Mouse (Mus musculus) MEL (cell line): Measurements from ENCODE around the gene Trnau1ap. TPM values are rescaled to one million over a fixed set of nuclear protein-coding genes. Genes with fewer than 3 reads are reported as not detected.
A peak's percentile ranks its signal among the peaks of the same experiment; 100 is the strongest.

Source experiments
- DNase-seq: peaks from one replicate; pipeline ENCODE4 v3.0.0; 2011; ENCODE audit warnings: low read depth, low spot score
- H3K27ac ChIP-seq: 2 replicates; pipeline ENCODE4 v1.5.1; 2012; ENCODE audit warnings: low read depth, mild to moderate bottlenecking, control low read depth, low read length, moderate library complexity; ENCODE audit not compliant: control insufficient read depth
- H3K27me3 ChIP-seq, 2 experiments: fragments of 150-350 bp in 1 of 2; sonication (generic) in 1 of 2; 2 replicates each; pipeline ENCODE4 v1.6.1; 2012; ENCODE audit warnings: low read length in 2 of 2, mild to moderate bottlenecking in 2 of 2, improper control_type of control experiment in 1 of 2, moderate library complexity in 1 of 2; ENCODE audit not compliant: insufficient read depth in 2 of 2, control insufficient read depth in 1 of 2
- H3K36me3 ChIP-seq, 2 experiments: 2 replicates each; pipeline ENCODE4 v1.6.1; 2012 to 2014; ENCODE audit warnings: low read length in 2 of 2, improper control_type of control experiment in 1 of 2, inconsistent platforms in 1 of 2, mild to moderate bottlenecking in 1 of 2; ENCODE audit not compliant: insufficient read depth in 2 of 2, control insufficient read depth in 1 of 2
- H3K4me1 ChIP-seq, 2 experiments: fragments of 150-350 bp in 1 of 2; sonication (generic) in 1 of 2; 2 replicates each; pipeline ENCODE4 v1.6.1; 2012; ENCODE audit warnings: low read length in 2 of 2, improper control_type of control experiment in 1 of 2, mild to moderate bottlenecking in 1 of 2; ENCODE audit not compliant: insufficient read depth in 2 of 2, control insufficient read depth in 1 of 2
- H3K4me3 ChIP-seq, 2 experiments: fragments of 150-350 bp in 1 of 2; sonication (generic) in 1 of 2; 2 replicates each; pipeline ENCODE4 v1.5.1; 2012; ENCODE audit warnings: low read depth in 2 of 2, low read length in 2 of 2, mild to moderate bottlenecking in 2 of 2, moderate library complexity in 2 of 2, control low read depth in 1 of 2, improper control_type of control experiment in 1 of 2; ENCODE audit not compliant: control insufficient read depth in 1 of 2, insufficient read depth in 1 of 2
- H3K79me2 ChIP-seq: 2 replicates; pipeline ENCODE4 v1.6.1; 2012; ENCODE audit warnings: mild to moderate bottlenecking, low read length, moderate library complexity; ENCODE audit not compliant: control insufficient read depth, poor library complexity, insufficient read depth
- H3K9ac ChIP-seq: 2 replicates; pipeline ENCODE4 v1.6.1; 2012; ENCODE audit warnings: low read depth, mild to moderate bottlenecking, control low read depth, low read length, moderate library complexity; ENCODE audit not compliant: control insufficient read depth, poor library complexity, severe bottlenecking
- H3K9me3 ChIP-seq: fragments of 150-350 bp; sonication (generic); replicated peaks from 2 replicates; pipeline ENCODE4 v1.6.1; 2012; ENCODE audit warnings: mild to moderate bottlenecking, low read length, improper control_type of control experiment, moderate library complexity; ENCODE audit not compliant: insufficient read depth
- BHLHE40 ChIP-seq: IDR thresholded peaks from 2 replicates; pipeline ENCODE4 v1.6.1; 2012; ENCODE audit warnings: low read depth, mild to moderate bottlenecking, inconsistent platforms, low read length, improper control_type of control experiment, borderline replicate concordance
- CHD1 ChIP-seq: IDR thresholded peaks from 2 replicates; pipeline ENCODE4 v1.6.1; 2012; ENCODE audit warnings: low read depth, mild to moderate bottlenecking, inconsistent platforms, low read length, improper control_type of control experiment
- CHD2 ChIP-seq: IDR thresholded peaks from 2 replicates; pipeline ENCODE4 v1.6.1; 2011; ENCODE audit warnings: low read length, improper control_type of control experiment
- CTCF ChIP-seq, 3 experiments: IDR thresholded peaks in 2 of 3; conservative IDR thresholded peaks in 1 of 3; 2 replicates each; pipeline ENCODE4 v1.5.1; 2011 to 2012; ENCODE audit warnings: low read length in 3 of 3, low read depth in 2 of 3, mild to moderate bottlenecking in 2 of 3, improper control_type of control experiment in 1 of 3, inconsistent platforms in 1 of 3, mixed read lengths in 1 of 3, moderate library complexity in 1 of 3; ENCODE audit not compliant: control insufficient read depth in 1 of 3, insufficient read depth in 1 of 3, poor library complexity in 1 of 3, severe bottlenecking in 1 of 3
- ELF1 ChIP-seq: IDR thresholded peaks from 2 replicates; pipeline ENCODE4 v1.6.1; 2014; ENCODE audit warnings: low read depth, mild to moderate bottlenecking, inconsistent platforms, low read length, improper control_type of control experiment, moderate library complexity
- EP300 ChIP-seq, 2 experiments: IDR thresholded peaks; 2 replicates each; pipeline ENCODE4 v1.6.1; 2011; ENCODE audit warnings: improper control_type of control experiment in 2 of 2, low read length in 2 of 2, low read depth in 1 of 2, mild to moderate bottlenecking in 1 of 2
- ETS1 ChIP-seq: IDR thresholded peaks from 2 replicates; pipeline ENCODE4 v1.6.1; 2012; ENCODE audit warnings: low read depth, mild to moderate bottlenecking, inconsistent platforms, low read length, improper control_type of control experiment, moderate library complexity
- GABPA ChIP-seq: IDR thresholded peaks from 2 replicates; pipeline ENCODE4 v1.6.1; 2012; ENCODE audit warnings: low read depth, mild to moderate bottlenecking, inconsistent platforms, low read length, improper control_type of control experiment, moderate library complexity
- GATA1 ChIP-seq: IDR thresholded peaks from 2 replicates; pipeline ENCODE4 v1.6.1; 2011; ENCODE audit warnings: low read depth, low read length, improper control_type of control experiment
- HCFC1 ChIP-seq: IDR thresholded peaks from 2 replicates; pipeline ENCODE4 v1.6.1; 2012; ENCODE audit warnings: low read depth, mild to moderate bottlenecking, inconsistent platforms, low read length, improper control_type of control experiment, moderate library complexity
- JUND ChIP-seq: IDR thresholded peaks from 2 replicates; pipeline ENCODE4 v1.6.1; 2011; ENCODE audit warnings: low read depth, mild to moderate bottlenecking, improper control_type of control experiment, low read length
- KAT2A ChIP-seq: conservative IDR thresholded peaks from 2 replicates; pipeline ENCODE4 v1.6.1; 2012; ENCODE audit warnings: low read depth, low read length, improper control_type of control experiment, inconsistent platforms
- MAFK ChIP-seq: IDR thresholded peaks from 2 replicates; pipeline ENCODE4 v1.6.1; 2011; ENCODE audit warnings: low read depth, mild to moderate bottlenecking, low read length, improper control_type of control experiment, borderline replicate concordance
- MAX ChIP-seq: IDR thresholded peaks from 2 replicates; pipeline ENCODE4 v1.6.1; 2011; ENCODE audit warnings: low read length, improper control_type of control experiment
- MAZ ChIP-seq: IDR thresholded peaks from 2 replicates; pipeline ENCODE4 v1.6.1; 2012; ENCODE audit warnings: low read depth, mild to moderate bottlenecking, inconsistent platforms, low read length, improper control_type of control experiment
- MEF2A ChIP-seq: IDR thresholded peaks from 2 replicates; pipeline ENCODE4 v1.6.1; 2014; ENCODE audit warnings: low read depth, mild to moderate bottlenecking, inconsistent platforms, low read length, improper control_type of control experiment; ENCODE audit not compliant: poor library complexity, insufficient replicate concordance, severe bottlenecking; ENCODE audit errors: extremely low read depth
- MXI1 ChIP-seq: IDR thresholded peaks from 2 replicates; pipeline ENCODE4 v1.6.1; 2011; ENCODE audit warnings: mild to moderate bottlenecking, low read depth, low read length, improper control_type of control experiment
- MYB ChIP-seq: IDR thresholded peaks from 2 replicates; pipeline ENCODE4 v1.6.1; 2011; ENCODE audit warnings: mild to moderate bottlenecking, low read depth, low read length, improper control_type of control experiment
- MYC ChIP-seq: IDR thresholded peaks from 2 replicates; pipeline ENCODE4 v1.6.1; 2011; ENCODE audit warnings: low read depth, mild to moderate bottlenecking, low read length, improper control_type of control experiment, moderate library complexity
- NELFE ChIP-seq: IDR thresholded peaks from 2 replicates; pipeline ENCODE4 v1.6.1; 2011; ENCODE audit warnings: low read depth, low read length, improper control_type of control experiment
- NRF1 ChIP-seq: IDR thresholded peaks from 2 replicates; pipeline ENCODE4 v1.6.1; 2014; ENCODE audit warnings: low read depth, mild to moderate bottlenecking, inconsistent platforms, low read length, improper control_type of control experiment, moderate library complexity; ENCODE audit not compliant: poor library complexity, insufficient read depth, severe bottlenecking
- POLR2A ChIP-seq, 2 experiments: IDR thresholded peaks; 2 replicates each; pipeline ENCODE4 v1.6.1; 2011 to 2012; ENCODE audit warnings: low read length in 2 of 2, mild to moderate bottlenecking in 2 of 2, control low read depth in 1 of 2, improper control_type of control experiment in 1 of 2, low read depth in 1 of 2, moderate library complexity in 1 of 2; ENCODE audit not compliant: control insufficient read depth in 1 of 2, insufficient read depth in 1 of 2, poor library complexity in 1 of 2
- POLR2AphosphoS2 ChIP-seq: IDR thresholded peaks from 2 replicates; pipeline ENCODE4 v1.6.1; 2011; ENCODE audit warnings: low read length, improper control_type of control experiment
- POLR2AphosphoS5 ChIP-seq: IDR thresholded peaks from 2 replicates; pipeline ENCODE4 v1.6.1; 2012; ENCODE audit warnings: low read depth, borderline replicate concordance, mild to moderate bottlenecking, inconsistent platforms, low read length, moderate library complexity, mixed read lengths
- RAD21 ChIP-seq: IDR thresholded peaks from 2 replicates; pipeline ENCODE4 v1.6.1; 2011; ENCODE audit warnings: mild to moderate bottlenecking, low read depth, low read length, improper control_type of control experiment
- RCOR1 ChIP-seq: IDR thresholded peaks from 2 replicates; pipeline ENCODE4 v1.6.1; 2012; ENCODE audit warnings: low read depth, mild to moderate bottlenecking, inconsistent platforms, low read length, improper control_type of control experiment
- SIN3A ChIP-seq: IDR thresholded peaks from 2 replicates; pipeline ENCODE4 v1.6.1; 2012; ENCODE audit warnings: low read length, improper control_type of control experiment, inconsistent platforms
- SMC3 ChIP-seq: IDR thresholded peaks from 2 replicates; pipeline ENCODE4 v1.6.1; 2011; ENCODE audit warnings: low read depth, low read length, improper control_type of control experiment
- TAL1 ChIP-seq: IDR thresholded peaks from 2 replicates; pipeline ENCODE4 v1.6.1; 2012; ENCODE audit warnings: mild to moderate bottlenecking, inconsistent platforms, low read length, moderate library complexity, mixed read lengths
- TBP ChIP-seq: IDR thresholded peaks from 2 replicates; pipeline ENCODE4 v1.8.0; 2011; ENCODE audit warnings: low read depth, low read length, improper control_type of control experiment
- TCF12 ChIP-seq: IDR thresholded peaks from 2 replicates; pipeline ENCODE4 v1.6.1; 2014; ENCODE audit warnings: low read depth, mild to moderate bottlenecking, inconsistent platforms, low read length, improper control_type of control experiment, moderate library complexity
- UBTF ChIP-seq: IDR thresholded peaks from 2 replicates; pipeline ENCODE4 v1.6.1; 2012; ENCODE audit warnings: low read depth, mild to moderate bottlenecking, inconsistent platforms, low read length, improper control_type of control experiment, moderate library complexity, borderline replicate concordance; ENCODE audit not compliant: insufficient read depth
- USF1 ChIP-seq: IDR thresholded peaks from 2 replicates; pipeline ENCODE4 v1.6.1; 2014; ENCODE audit warnings: low read depth, mild to moderate bottlenecking, inconsistent platforms, low read length, improper control_type of control experiment, moderate library complexity
- USF2 ChIP-seq, 2 experiments: IDR thresholded peaks; 2 replicates each; pipeline ENCODE4 v1.6.1; 2011 to 2012; ENCODE audit warnings: improper control_type of control experiment in 2 of 2, low read length in 2 of 2, borderline replicate concordance in 1 of 2, inconsistent platforms in 1 of 2, low read depth in 1 of 2, mild to moderate bottlenecking in 1 of 2; ENCODE audit not compliant: insufficient read depth in 1 of 2
- ZC3H11A ChIP-seq: IDR thresholded peaks from 2 replicates; pipeline ENCODE4 v1.6.1; 2012; ENCODE audit warnings: low read depth, mild to moderate bottlenecking, inconsistent platforms, low read length, improper control_type of control experiment
- ZKSCAN1 ChIP-seq: IDR thresholded peaks from 2 replicates; pipeline ENCODE4 v1.6.1; 2012; ENCODE audit warnings: low read depth, mild to moderate bottlenecking, inconsistent platforms, low read length, improper control_type of control experiment, moderate library complexity
- ZMIZ1 ChIP-seq: IDR thresholded peaks from 2 replicates; pipeline ENCODE4 v1.6.1; 2012; ENCODE audit warnings: low read depth, mild to moderate bottlenecking, inconsistent platforms, low read length, improper control_type of control experiment, moderate library complexity
- ZNF384 ChIP-seq: IDR thresholded peaks from 2 replicates; pipeline ENCODE4 v1.6.1; 2012; ENCODE audit warnings: low read depth, mild to moderate bottlenecking, inconsistent platforms, low read length, improper control_type of control experiment
- polyA plus RNA-seq, 2 experiments: library from polyadenylated mRNA; stranded (reverse) in 1 of 2; unstranded in 1 of 2; fragments of >175 nt in 1 of 2; fragments of >200 nt in 1 of 2; gene quantifications; 2 replicates each; pipeline versions ENCODE4 v1.2.1 to v1.2.4; 2012; ENCODE audit warnings: low replicate concordance in 2 of 2, low read depth in 1 of 2; ENCODE audit not compliant: insufficient read length in 2 of 2, insufficient read depth in 1 of 2, missing spikeins in 1 of 2
- total RNA-seq: library from RNA; depleted of rRNA; stranded (reverse); fragments of 300-350 nt; gene quantifications from 2 replicates; pipeline ENCODE4 v1.2.3, GENCODE M21; 2012

The Trnau1ap gene
- total and polyA plus RNA-seq, 3 experiments, result 102 to 117 TPM; not detected in 1

DNA sequence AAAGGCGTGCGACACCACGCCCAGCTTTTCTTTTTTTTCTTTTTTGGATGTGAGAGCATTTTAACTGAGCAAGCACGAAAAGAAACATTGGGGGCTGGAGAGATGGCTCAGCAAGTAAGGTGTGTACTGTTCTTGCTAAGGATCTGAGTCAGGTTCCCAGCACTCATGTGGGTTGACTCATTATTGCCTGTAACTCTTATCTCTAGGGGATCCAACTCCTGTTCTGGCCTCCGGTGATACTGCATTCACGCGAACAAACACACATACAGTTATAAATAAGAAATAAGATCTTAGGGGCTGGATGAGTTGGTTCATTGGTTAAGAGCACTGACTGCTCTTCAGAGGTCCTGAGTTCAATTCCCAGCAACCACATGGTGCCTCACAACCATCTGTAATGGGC is 66.0 kb downstream of the Trnau1ap start:
- H3K9me3 ChIP-seq, result no peaks in the 10 kb centered on the region
- no peak overlapping the region for H3K4me3 ChIP-seq
- TF ChIP-seq ELF1 (no peak), SIN3A (peak; percentile 19; the same call in 1 of the 2 replicates), TCF12 (peak; percentile 42; the same call in 1 of the 2 replicates), EP300 (IDR thresholded peaks at IDR 0.05; ENCODE audit: low read depth in 1 of 2, low read length in 2 of 2) (peak; percentile 27 to 53; a peak in 3 of 4 replicates), MXI1 (no peak), RAD21 (no peak), MYB (no peak), MAZ (no peak), ZMIZ1 (no peak), CHD2 (no peak), POLR2A (IDR thresholded peaks at IDR 0.05; ENCODE audit: control insufficient read depth in 1 of 2, insufficient read depth in 1 of 2, low read depth in 1 of 2, low read length in 2 of 2, poor library complexity in 1 of 2) (no peak), NRF1 (no peak), USF2 (IDR thresholded peaks at IDR 0.05; ENCODE audit: borderline replicate concordance in 1 of 2, insufficient read depth in 1 of 2, low read depth in 1 of 2, low read length in 2 of 2) (no peak), MYC (no peak), POLR2AphosphoS2 (no peak), USF1 (no peak), MAX (no peak), SMC3 (no peak), NELFE (no peak), HCFC1 (no peak), BHLHE40 (no peak), MEF2A (no peak), GATA1 (peak; percentile 82), ZNF384 (no peak), ZC3H11A (no peak), JUND (no peak), KAT2A (no peak), ETS1 (peak; percentile 49; the same call in 1 of the 2 replicates), ZKSCAN1 (no peak), MAFK (no peak), RCOR1 (no peak), GABPA (no peak), CHD1 (no peak), TBP (no peak), CTCF (IDR thresholded peaks at IDR 0.05 in 2 of 3, conservative IDR thresholded peaks at IDR 0.05 in 1 of 3; ENCODE audit: control insufficient read depth in 1 of 3, insufficient read depth in 1 of 3, low read depth in 2 of 3, low read length in 3 of 3, poor library complexity in 1 of 3, severe bottlenecking in 1 of 3) (no peak), TAL1 (no peak), POLR2AphosphoS5 (no peak), UBTF (no peak)

More for the DNA sequence above, 66.0 kb downstream of the Trnau1ap start:
- H3K4me1 ChIP-seq, result peaks cover 9 to 16% of the 10 kb centered on the region in 2 experiments; a peak in 3 of 4 replicates
- H3K27ac ChIP-seq, result peak overlapping the region; percentile 61
- peaks cover 0 to 19% of the 10 kb centered on the region in 2 experiments; a peak in 2 of 4 replicates for H3K36me3 ChIP-seq
- peak overlapping the region; percentile 12; the same call in 1 of the 2 replicates for H3K9ac ChIP-seq
- H3K27me3 ChIP-seq, result no peaks in the 10 kb centered on the region
- H3K79me2 ChIP-seq, result peaks cover 30% of the 10 kb centered on the region
- peak; percentile 76 for DNase-seq
